Mouse (Mus musculus) c-Kit-positive CD71-positive TER-119-positive erythroid progenitor cells, embryonic 14.5 days (primary cell): ENCODE measurements around the gene Vamp1.
A peak's percentile ranks its signal among the peaks of the same experiment; 100 is the strongest.
"Not testable (repeated sequence)": the region's sequence is repeated elsewhere in the genome, so short reads cannot be mapped to it uniquely, and the experiment has no call there.

Experiments
- DNase-seq: peaks from one replicate; pipeline ENCODE4 v3.0.0-alpha.2; 2013; ENCODE audit warnings: low spot score

Gene Vamp1

GRCm38 (mm10) chr6:125244551-125244950 lies 29.2 kb downstream of the Vamp1 start:
- DNase-seq, result no peak

GRCm38 (mm10) chr6:125252285-125252684 lies 36.9 kb downstream of the Vamp1 start:
- no peak for DNase-seq

DNA sequence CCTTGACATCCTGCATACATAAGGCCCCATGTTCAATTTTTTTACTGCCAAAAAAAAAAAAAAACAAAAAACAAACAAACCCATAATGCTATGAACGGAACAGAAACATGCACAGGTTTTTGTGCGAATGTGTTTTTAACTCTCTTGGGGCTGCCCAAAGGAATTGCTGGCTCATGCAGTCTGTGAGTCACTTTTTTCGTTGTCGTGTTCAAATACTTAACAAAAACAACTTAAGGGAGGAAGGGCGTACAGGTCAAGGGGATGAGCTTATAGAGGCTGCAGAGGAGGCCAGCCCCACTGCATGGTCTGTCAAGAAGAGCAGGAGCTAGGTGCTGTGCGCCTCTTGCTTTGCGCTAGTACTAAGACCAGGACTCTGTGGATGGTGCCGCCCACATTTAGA lies 37.4 kb downstream of the Vamp1 start:
- DNase-seq, result no peak

DNA sequence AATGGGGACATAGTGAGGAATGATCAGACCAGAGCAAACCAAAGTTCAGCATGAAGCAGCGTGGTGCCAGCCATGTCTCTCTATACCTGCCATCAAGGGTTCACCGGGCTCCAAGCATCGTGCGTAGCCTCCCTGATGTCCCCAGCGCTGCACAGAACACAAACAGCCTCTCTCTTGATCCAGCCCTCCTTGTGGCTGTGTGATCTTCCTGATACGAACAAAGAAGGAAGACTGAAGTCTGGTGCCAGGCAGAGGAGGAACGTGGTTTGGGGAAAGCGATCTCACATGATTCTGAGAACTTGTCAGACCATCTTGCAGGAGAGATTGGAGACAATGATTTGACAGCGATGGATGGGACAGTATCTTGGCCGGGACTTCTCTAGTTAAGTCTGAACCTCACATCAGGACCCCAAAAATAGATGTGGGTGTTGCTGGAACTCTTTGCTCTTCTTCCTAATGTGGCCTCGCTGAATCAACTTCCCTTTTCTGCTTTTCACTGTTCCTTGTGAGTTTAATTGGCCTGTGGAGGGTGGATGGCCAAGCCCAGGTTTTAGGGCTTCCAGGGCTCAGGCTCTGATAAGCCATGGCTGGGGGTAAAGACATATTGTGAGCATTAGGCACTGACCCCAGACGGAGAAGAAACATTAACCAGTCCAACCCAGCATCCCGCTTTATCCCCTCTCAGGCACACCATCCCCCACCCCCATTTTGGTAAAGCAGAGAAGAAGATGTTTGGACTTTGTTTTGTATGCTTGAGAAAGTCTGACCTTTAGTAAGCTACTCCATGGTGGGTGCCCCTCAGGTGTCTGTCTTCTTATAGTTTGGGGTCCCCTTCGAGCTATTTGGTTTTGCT lies 38.7 kb downstream of the Vamp1 start:
- DNase-seq, result no peak

- DNase-seq, result no peak
Measured at GRCm38 (mm10) chr6:125255516-125256044, 40.2 kb downstream of the Vamp1 start.

DNA sequence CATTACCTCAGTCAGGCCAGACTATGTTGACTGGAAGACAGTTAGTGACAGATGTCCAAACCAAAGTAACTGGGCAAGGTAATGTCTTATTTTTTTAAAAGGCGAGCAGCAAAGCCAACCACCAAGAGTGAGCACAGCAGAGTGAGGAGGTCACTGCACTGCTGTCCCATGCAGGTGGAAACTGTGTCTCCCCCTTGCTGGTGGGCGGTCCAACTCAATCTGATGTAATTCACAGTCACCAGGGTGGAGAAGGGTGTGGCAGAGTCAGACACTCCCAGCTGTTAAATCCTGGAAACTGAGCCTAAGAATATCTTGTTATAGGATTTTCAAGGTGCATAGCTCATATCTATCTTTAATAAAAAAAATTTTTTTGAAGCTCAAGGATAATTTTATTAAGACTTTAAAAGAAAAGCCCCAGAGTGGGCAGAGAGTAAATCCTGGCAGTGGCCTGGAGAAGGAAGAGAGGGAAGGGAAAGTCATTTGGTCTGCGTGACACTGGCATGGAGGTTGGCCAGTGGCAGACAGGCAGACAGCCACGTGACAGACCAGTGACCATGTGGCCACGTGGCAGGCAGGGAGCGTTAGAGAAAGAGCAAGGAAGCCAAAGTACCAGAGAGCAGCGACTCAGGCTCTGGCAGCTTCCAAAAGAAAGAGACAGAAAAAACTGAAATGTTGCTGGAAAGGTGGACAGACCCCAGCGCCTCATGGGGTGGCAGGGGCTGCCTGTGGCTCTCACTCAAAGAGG lies 41.0 kb downstream of the Vamp1 start:
- DNase-seq, result no peak

DNA sequence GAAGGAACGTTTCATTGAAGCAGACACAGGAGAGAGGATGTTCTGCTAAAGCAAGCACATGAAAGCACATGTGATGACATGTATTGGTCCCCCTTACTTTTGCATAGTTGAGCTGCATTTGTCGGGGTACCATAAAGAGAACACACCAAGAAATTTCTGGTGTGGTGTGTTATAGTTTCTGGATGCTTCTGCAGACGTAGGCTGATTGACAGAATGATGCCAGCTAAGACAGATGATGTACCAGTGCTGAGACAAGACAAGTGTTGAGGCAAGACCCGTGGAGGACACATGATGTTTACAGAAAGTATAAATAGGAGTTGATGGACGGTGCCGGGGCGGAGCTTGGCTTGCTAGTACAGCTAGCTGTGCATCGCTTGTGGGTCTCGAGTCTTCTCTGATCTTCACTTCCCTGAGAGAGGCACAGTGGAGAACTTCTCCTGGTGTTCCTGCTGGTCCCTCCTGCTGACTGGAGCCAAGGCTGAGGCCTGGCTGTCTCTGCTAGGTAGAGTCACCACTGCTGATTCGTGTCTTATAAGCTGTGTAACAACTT lies 44.7 kb downstream of the Vamp1 start:
- no peak for DNase-seq

GRCm38 (mm10) chr6:125264219-125264618 lies 48.9 kb downstream of the Vamp1 start:
- no peak for DNase-seq

GRCm38 (mm10) chr6:125265239-125265638 lies 49.9 kb downstream of the Vamp1 start:
- DNase-seq, result no peak

GRCm38 (mm10) chr6:125266091-125266490 lies 50.7 kb downstream of the Vamp1 start:
- DNase-seq, result no peak

- not testable (repeated sequence) for DNase-seq
Measured at GRCm38 (mm10) chr6:125266600-125266999, 51.2 kb downstream of the Vamp1 start.

- DNase-seq, result no peak
Measured at GRCm38 (mm10) chr6:125267469-125267868, 52.1 kb downstream of the Vamp1 start.

DNA sequence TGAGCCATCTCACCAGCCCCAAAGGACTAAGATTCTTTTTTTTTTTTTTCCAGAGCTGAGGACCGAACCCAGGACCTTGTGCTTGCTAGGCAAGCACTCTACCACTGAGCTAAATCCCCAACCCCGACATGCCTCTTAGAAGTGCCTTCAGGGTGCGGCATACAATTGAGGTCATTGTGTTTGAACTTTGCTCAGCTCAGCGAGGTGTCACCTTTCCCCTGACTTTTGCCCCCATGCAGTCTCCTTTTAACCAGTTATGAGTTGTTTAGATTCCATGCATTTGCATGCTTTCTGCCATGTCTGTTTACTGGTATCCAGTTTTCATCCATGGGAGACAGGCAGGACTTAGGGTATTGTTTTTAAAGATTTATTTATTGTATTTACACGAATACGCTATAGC lies 53.4 kb downstream of the Vamp1 start:
- no peak for DNase-seq

- peak; percentile 70 for DNase-seq
Measured at GRCm38 (mm10) chr6:125271455-125272227, 56.3 kb downstream of the Vamp1 start.

GRCm38 (mm10) chr6:125272228-125272785 lies 57.0 kb downstream of the Vamp1 start:
- no peak for DNase-seq

- DNase-seq, result no peak
Measured at GRCm38 (mm10) chr6:125274841-125275563, 59.7 kb downstream of the Vamp1 start.

- no peak for DNase-seq
Measured at GRCm38 (mm10) chr6:125279729-125280128, 64.4 kb downstream of the Vamp1 start.

- not testable (repeated sequence) for DNase-seq
Measured at GRCm38 (mm10) chr6:125282721-125283120, 67.4 kb downstream of the Vamp1 start.

GRCm38 (mm10) chr6:125284250-125284649 lies 68.9 kb downstream of the Vamp1 start:
- DNase-seq, result no peak

DNA sequence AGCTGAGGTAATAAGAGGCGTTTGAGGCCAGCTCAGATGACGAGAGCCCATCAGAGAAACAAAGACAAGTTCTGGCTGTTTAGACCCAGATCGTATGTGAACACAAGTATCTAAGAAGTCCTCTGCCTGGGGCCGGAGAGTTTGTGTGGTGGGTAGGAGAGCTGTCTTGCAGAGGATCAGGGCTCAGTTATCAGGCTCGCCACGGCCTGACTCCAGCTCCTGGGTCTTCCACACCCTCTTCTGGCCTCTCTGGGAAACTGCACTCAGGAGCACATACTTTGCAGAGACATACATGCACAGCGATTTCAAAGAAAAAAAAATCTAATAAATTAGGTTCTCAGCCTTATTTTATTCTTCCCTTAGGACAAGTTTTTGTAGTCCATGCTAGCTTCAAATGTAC lies 69.4 kb downstream of the Vamp1 start:
- no peak for DNase-seq

DNA sequence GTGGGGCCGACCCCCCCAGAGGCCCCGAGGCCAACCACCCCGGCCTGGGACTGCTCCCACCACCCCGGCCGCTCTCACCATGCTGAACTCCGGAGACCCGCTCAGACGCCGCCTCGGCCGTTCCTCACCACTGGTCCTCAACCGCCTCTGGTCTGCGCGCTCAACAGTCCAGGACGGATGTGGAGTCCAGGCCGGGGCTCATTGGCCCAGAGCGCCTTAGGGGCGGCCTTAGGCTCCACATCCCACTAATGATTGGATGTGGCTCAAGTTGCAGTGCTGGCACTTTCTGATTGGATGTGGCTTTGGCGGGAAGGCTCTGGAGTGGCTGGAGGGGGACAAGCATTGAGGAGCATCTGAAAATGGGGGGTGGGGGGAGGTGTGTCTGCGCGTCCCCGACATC lies 70.5 kb downstream of the Vamp1 start, which contains the start of gene Tuba3a:
TSS of gene Tuba3a (minus strand) at position 153 of the 400 bp plus-strand sequence.
- no peak for DNase-seq
